Mouse (Mus musculus) intestine, embryonic 14.5 days (tissue): ENCODE data around the gene Olfr370. TPM values are rescaled to one million over a fixed set of nuclear protein-coding genes. Genes with fewer than 3 reads are reported as not detected.

Source experiments
- ATAC-seq: fragments of 200-750 bp; cut with Nextera tagmentation; replicated peaks from 2 replicates; pipeline ENCODE4 v1.8.0; 2017; ENCODE audit warnings: low read depth, moderate number of reproducible peaks, moderate TSS enrichment, moderate library complexity; ENCODE audit not compliant: low FRiP score, low TSS enrichment
- DNase-seq: peaks from one replicate; pipeline ENCODE4 v3.0.0-alpha.2; 2018; ENCODE audit warnings: low spot score
- H3K27ac ChIP-seq: fragments of 300-500 bp; sonication (generic); 2 replicates; pipeline ENCODE4 v1.5.1; 2014; ENCODE audit warnings: low read depth, mild to moderate bottlenecking, control low read depth
- H3K27me3 ChIP-seq: fragments of 300-500 bp; sonication (generic); replicated peaks from 2 replicates; pipeline ENCODE4 v1.6.1; 2014; ENCODE audit warnings: low read length, control low read depth; ENCODE audit not compliant: control insufficient read depth, insufficient read depth
- H3K36me3 ChIP-seq: fragments of 300-500 bp; sonication (generic); 2 replicates; pipeline ENCODE4 v1.6.1; 2014; ENCODE audit warnings: low read length, control low read depth; ENCODE audit not compliant: control insufficient read depth, insufficient read depth
- H3K4me1 ChIP-seq: fragments of 300-500 bp; sonication (generic); replicated peaks from 2 replicates; pipeline ENCODE4 v1.6.1; 2014; ENCODE audit warnings: low read length, control low read depth, mixed read lengths; ENCODE audit not compliant: control insufficient read depth, insufficient read depth
- H3K4me2 ChIP-seq: fragments of 300-500 bp; sonication (generic); 2 replicates; pipeline ENCODE4 v1.6.1; 2014; ENCODE audit warnings: low read length
- H3K4me3 ChIP-seq: fragments of 300-500 bp; sonication (generic); 2 replicates; pipeline ENCODE4 v1.5.1; 2014; ENCODE audit warnings: low read depth, low read length, control low read depth, mixed read lengths
- H3K9ac ChIP-seq: fragments of 300-500 bp; sonication (generic); 2 replicates; pipeline ENCODE4 v1.6.1; 2014; ENCODE audit warnings: mild to moderate bottlenecking, low read length
- H3K9me3 ChIP-seq: fragments of 300-500 bp; sonication (generic); 2 replicates; pipeline ENCODE4 v1.6.1; 2016; ENCODE audit warnings: low read length, control low read depth; ENCODE audit not compliant: control insufficient read depth
- WGBS: fragments of 180-500 bp; shearing (Covaris S2); extraction: QIAGEN DNeasy Blood & Tissue Kit; methylation state at CpG from one replicate; pipeline ENCODE4 v1.1.7; 2014; 5-methylcytosine and 5-hydroxymethylcytosine counted together
- polyA plus RNA-seq: library from polyadenylated mRNA; unstranded; fragments of >200 nt; fragmentation: Nextera tagmentation; extraction: Ambion mirVana; gene quantifications from 2 replicates; pipeline ENCODE4 v1.2.1, GENCODE M21; 2014

The Olfr370 gene
- polyA plus RNA-seq, 1 experiment from 2014 or later, result not detected

GRCm38 (mm10) chr8:83572246-83572812, 36.7 kb downstream of the Olfr370 start:
- Histone ChIP-seq H3K27me3 (no peaks in the 10 kb centered on the region), H3K9ac (no peak overlapping the region), H3K4me3 (no peak overlapping the region), H3K4me2 (no peak overlapping the region), H3K4me1 (peaks cover 21% of the 10 kb centered on the region), H3K9me3 (no peaks in the 10 kb centered on the region), H3K36me3 (peaks cover 41% of the 10 kb centered on the region), H3K27ac (no peak overlapping the region)
- DNase-seq (peak; percentile 49), ATAC-seq (no peak)
- 86% methylated on average over 5 of the region's 5 CpGs for WGBS

GRCm38 (mm10) chr8:83573140-83573875, 37.7 kb downstream of the Olfr370 start:
- H3K4me2 ChIP-seq, result no peak overlapping the region
- DNase-seq, result peak; percentile 48
- ATAC-seq, result no peak

GRCm38 (mm10) chr8:83574631-83575315, 39.2 kb downstream of the Olfr370 start:
- no peak overlapping the region for H3K4me3 ChIP-seq
- no peak for ATAC-seq
- H3K4me1 ChIP-seq, result peaks cover 17% of the 10 kb centered on the region; the same call in 1 of the 2 replicates
- no peak for DNase-seq
- H3K4me2 ChIP-seq, result no peak overlapping the region
- peaks cover 41% of the 10 kb centered on the region for H3K36me3 ChIP-seq
- no peak overlapping the region for H3K9ac ChIP-seq
- 81% methylated on average over 15 of the region's 15 CpGs for WGBS
- H3K27me3 ChIP-seq, result no peaks in the 10 kb centered on the region
- no peaks in the 10 kb centered on the region for H3K9me3 ChIP-seq
- H3K27ac ChIP-seq, result no peak overlapping the region

More at GRCm38 (mm10) chr8:83573140-83573875, 37.7 kb downstream of the Olfr370 start:
- Histone ChIP-seq H3K27ac (no peak overlapping the region), H3K36me3 (peaks cover 41% of the 10 kb centered on the region), H3K4me3 (no peak overlapping the region), H3K4me1 (peaks cover 15% of the 10 kb centered on the region; the same call in 1 of the 2 replicates), H3K27me3 (no peaks in the 10 kb centered on the region), H3K9me3 (no peaks in the 10 kb centered on the region), H3K9ac (no peak overlapping the region)
- WGBS, result 85% methylated on average over 18 of the region's 18 CpGs

- ATAC-seq (no peak), DNase-seq (peak; percentile 54)
- Histone ChIP-seq H3K4me3 (no peak overlapping the region), H3K4me1 (peaks cover 17% of the 10 kb centered on the region; the same call in 1 of the 2 replicates), H3K9ac (no peak overlapping the region), H3K4me2 (0 out of 2 replicates have a peak overlapping the region, but pooled peaks have one; percentile 11), H3K36me3 (peaks cover 31% of the 10 kb centered on the region), H3K27me3 (no peaks in the 10 kb centered on the region), H3K27ac (peak overlapping the region; percentile 23), H3K9me3 (no peaks in the 10 kb centered on the region)
- WGBS, result 57% methylated on average over 17 of the region's 17 CpGs
These were observed 40.3 kb downstream of the Olfr370 start for GRCm38 (mm10) chr8:83575561-83576515.

GRCm38 (mm10) chr8:83576516-83576895, 40.9 kb downstream of the Olfr370 start:
- peak; percentile 43 for DNase-seq
- Histone ChIP-seq H3K4me1 (peaks cover 19% of the 10 kb centered on the region; the same call in 1 of the 2 replicates), H3K4me3 (no peak overlapping the region), H3K9me3 (no peaks in the 10 kb centered on the region), H3K27ac (peak overlapping the region; percentile 23; the same call in 1 of the 2 replicates), H3K9ac (no peak overlapping the region), H3K4me2 (no peak overlapping the region), H3K27me3 (no peaks in the 10 kb centered on the region), H3K36me3 (peaks cover 26% of the 10 kb centered on the region)
- whole genome bisulfite sequencing, result 51% methylated on average over 3 of the region's 4 CpGs
- ATAC-seq, result no peak

GRCm38 (mm10) chr8:83576921-83577320, 41.3 kb downstream of the Olfr370 start:
- Histone ChIP-seq H3K4me2 (no peak overlapping the region), H3K9ac (no peak overlapping the region), H3K4me1 (peaks cover 19% of the 10 kb centered on the region; the same call in 1 of the 2 replicates), H3K27me3 (no peaks in the 10 kb centered on the region), H3K9me3 (no peaks in the 10 kb centered on the region), H3K27ac (peak overlapping the region; percentile 23; the same call in 1 of the 2 replicates), H3K36me3 (peaks cover 22% of the 10 kb centered on the region), H3K4me3 (no peak overlapping the region)
- no peak for ATAC-seq
- peak; percentile 46 for DNase-seq
- 67% methylated on average over 4 of the region's 4 CpGs for WGBS

- 54% methylated on average over 9 of the region's 9 CpGs for WGBS
- no peak overlapping the region for H3K27ac ChIP-seq
- no peak for ATAC-seq
These were observed 41.8 kb downstream of the Olfr370 start for GRCm38 (mm10) chr8:83577384-83577791.

More at GRCm38 (mm10) chr8:83577384-83577791, 41.8 kb downstream of the Olfr370 start:
- peaks cover 17% of the 10 kb centered on the region for H3K36me3 ChIP-seq
- H3K27me3 ChIP-seq, result no peaks in the 10 kb centered on the region
- peaks cover 19% of the 10 kb centered on the region; the same call in 1 of the 2 replicates for H3K4me1 ChIP-seq
- H3K4me2 ChIP-seq, result no peak overlapping the region
- peak; percentile 49 for DNase-seq
- no peaks in the 10 kb centered on the region for H3K9me3 ChIP-seq
- H3K4me3 ChIP-seq, result no peak overlapping the region
- H3K9ac ChIP-seq, result no peak overlapping the region
